Mouse (Mus musculus) liver, postnatal 0 days (tissue): Measurements from ENCODE around the gene Yeats4. TPM values are rescaled to one million over a fixed set of nuclear protein-coding genes. Genes with fewer than 3 reads are reported as not detected.

Source experiments
- ATAC-seq: fragments of 200-750 bp; cut with Nextera tagmentation; 2 replicates; pipeline ENCODE4 v1.8.0; 2017; ENCODE audit warnings: mild to moderate bottlenecking, moderate library complexity
- DNase-seq: peaks from one replicate; pipeline ENCODE4 v3.0.0-alpha.2; 2016
- H3K27ac ChIP-seq: fragments of 300-500 bp; sonication (generic); 2 replicates; pipeline ENCODE4 v1.5.1; 2014; ENCODE audit warnings: antibody characterized with exemption, moderate library complexity, mild to moderate bottlenecking, low read depth
- H3K27me3 ChIP-seq: fragments of 300-500 bp; sonication (generic); 2 replicates; pipeline ENCODE4 v1.6.1; 2014; ENCODE audit warnings: low read length, control low read depth, mixed read lengths; ENCODE audit not compliant: insufficient read depth
- H3K36me3 ChIP-seq: fragments of 300-500 bp; sonication (generic); replicated peaks from 2 replicates; pipeline ENCODE4 v1.6.1; 2014; ENCODE audit warnings: mild to moderate bottlenecking, control low read depth, low read length, moderate library complexity, mixed read lengths; ENCODE audit not compliant: insufficient read depth
- H3K4me1 ChIP-seq: fragments of 300-500 bp; sonication (generic); 2 replicates; pipeline ENCODE4 v1.6.1; 2014; ENCODE audit warnings: antibody characterized with exemption, mild to moderate bottlenecking, control low read depth; ENCODE audit not compliant: insufficient read depth
- H3K4me2 ChIP-seq: fragments of 300-500 bp; sonication (generic); 2 replicates; pipeline ENCODE4 v1.6.1; 2014; ENCODE audit warnings: low read depth, mild to moderate bottlenecking, low read length, moderate library complexity, mixed read lengths
- H3K4me3 ChIP-seq: fragments of 300-500 bp; sonication (generic); 2 replicates; pipeline ENCODE4 v1.5.1; 2014; ENCODE audit warnings: low read depth, low read length
- H3K9ac ChIP-seq: fragments of 300-500 bp; sonication (generic); replicated peaks from 2 replicates; pipeline ENCODE4 v1.6.1; 2014; ENCODE audit warnings: mild to moderate bottlenecking, moderate library complexity
- H3K9me3 ChIP-seq: fragments of 300-500 bp; sonication (generic); 2 replicates; pipeline ENCODE4 v1.6.1; 2016; ENCODE audit warnings: mild to moderate bottlenecking, control low read depth, low read length, mixed read lengths
- CTCF ChIP-seq: sonication (generic); IDR thresholded peaks from 2 replicates; pipeline ENCODE4 v1.5.1; 2016; ENCODE audit warnings: antibody characterized with exemption, low read depth
- EP300 ChIP-seq: IDR thresholded peaks from 2 replicates; pipeline ENCODE4 v1.6.1; 2016; ENCODE audit warnings: antibody characterized with exemption, low read depth, mild to moderate bottlenecking
- WGBS: fragments of 180-500 bp; shearing (Covaris S2); extraction: QIAGEN DNeasy Blood & Tissue Kit; methylation state at CpG from one replicate; pipeline ENCODE4 v1.1.7; 2014; ENCODE audit not compliant: insufficient replicate concordance; 5-methylcytosine and 5-hydroxymethylcytosine counted together
- polyA plus RNA-seq: library from polyadenylated mRNA; unstranded; fragments of >200 nt; fragmentation: Nextera tagmentation; extraction: Ambion mirVana; gene quantifications from 2 replicates; pipeline ENCODE4 v1.2.1, GENCODE M21; 2015

Gene Yeats4
- 31.2 and 32.2 TPM in 2 replicates for polyA plus RNA-seq

- Histone ChIP-seq H3K9ac (peak within 1 kb of the TSS; percentile 97), H3K27me3 (no peaks in the 10 kb centered on the region), H3K36me3 (peaks cover 31% of the 10 kb centered on the region), H3K27ac (peak within 1 kb of the TSS; percentile 99), H3K9me3 (no peaks in the 10 kb centered on the region), H3K4me2 (peak within 1 kb of the TSS; percentile 94), H3K4me1 (peaks cover 19% of the 10 kb centered on the region), H3K4me3 (peak within 1 kb of the TSS; percentile 88)
- ATAC-seq (peak; percentile 97), DNase-seq (peak; percentile 96)
- TF ChIP-seq EP300 (no peak), CTCF (no peak)
- WGBS, result 1% methylated on average over 62 of the region's 63 CpGs
Observed at GRCm38 (mm10) chr10:117224102-117224990, at the start of gene Yeats4. Yeats4 (minus strand) TSS chr10:117224507.

DNA sequence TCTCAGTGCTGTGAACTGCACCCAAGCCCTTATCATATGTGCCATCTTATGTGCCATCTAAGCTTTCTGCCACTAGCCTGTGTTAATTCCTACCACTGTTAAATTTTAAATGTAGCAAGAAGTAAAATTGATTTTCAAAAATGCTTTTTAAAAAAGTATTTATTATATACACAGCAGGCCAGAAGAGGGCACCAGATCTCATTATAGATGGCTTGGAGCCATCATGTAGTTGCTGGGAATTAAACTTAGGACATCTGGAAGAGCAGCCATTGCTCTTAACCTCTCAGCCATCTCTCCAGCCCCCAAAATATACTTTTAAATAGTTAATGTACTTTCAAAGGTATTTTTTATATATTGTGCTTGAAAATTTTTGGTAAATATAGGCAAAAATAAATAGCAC is 47.7 kb upstream of the Yeats4 start:
- TF ChIP-seq CTCF, result peak; percentile 51
- TF ChIP-seq EP300, result no peak
- no peaks in the 10 kb centered on the region for H3K9me3 ChIP-seq

DNA sequence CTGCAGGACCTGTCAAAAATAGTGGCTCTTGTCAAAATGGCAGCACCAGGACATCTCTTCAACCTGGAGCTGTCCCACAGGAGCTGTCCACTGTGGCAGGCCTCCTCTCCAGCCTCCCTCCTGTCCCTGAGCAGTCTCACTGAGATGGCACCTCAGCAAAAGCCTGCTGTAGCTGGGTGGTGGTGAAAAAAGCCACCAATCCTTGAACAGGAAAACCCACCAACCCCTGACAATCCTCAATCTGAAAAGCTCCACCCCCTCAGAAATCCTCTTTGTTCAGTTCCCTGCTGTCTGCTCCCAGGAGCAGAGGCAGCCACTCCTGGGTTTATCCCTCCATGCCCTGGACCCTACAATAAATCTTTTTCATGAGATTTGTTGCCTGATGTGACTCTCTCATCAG is 35.6 kb upstream of the Yeats4 start:
- no peaks in the 10 kb centered on the region for H3K36me3 ChIP-seq
- H3K4me1 ChIP-seq, result no peaks in the 10 kb centered on the region
- H3K4me3 ChIP-seq, result no peak overlapping the region
- no peak for DNase-seq
- H3K4me2 ChIP-seq, result no peak overlapping the region
- H3K9ac ChIP-seq, result no peak overlapping the region
- TF ChIP-seq EP300 (no peak), CTCF (no peak)
- no peaks in the 10 kb centered on the region for H3K9me3 ChIP-seq
- no peak for ATAC-seq
- H3K27me3 ChIP-seq, result no peaks in the 10 kb centered on the region
- H3K27ac ChIP-seq, result no peak overlapping the region

More for the DNA sequence above, 47.7 kb upstream of the Yeats4 start:
- Histone ChIP-seq H3K4me2 (no peak overlapping the region), H3K4me3 (no peak overlapping the region), H3K36me3 (no peaks in the 10 kb centered on the region), H3K27me3 (no peaks in the 10 kb centered on the region), H3K9ac (no peak overlapping the region), H3K27ac (no peak overlapping the region), H3K4me1 (no peaks in the 10 kb centered on the region)
- DNase-seq, result no peak
- ATAC-seq, result no peak

DNA sequence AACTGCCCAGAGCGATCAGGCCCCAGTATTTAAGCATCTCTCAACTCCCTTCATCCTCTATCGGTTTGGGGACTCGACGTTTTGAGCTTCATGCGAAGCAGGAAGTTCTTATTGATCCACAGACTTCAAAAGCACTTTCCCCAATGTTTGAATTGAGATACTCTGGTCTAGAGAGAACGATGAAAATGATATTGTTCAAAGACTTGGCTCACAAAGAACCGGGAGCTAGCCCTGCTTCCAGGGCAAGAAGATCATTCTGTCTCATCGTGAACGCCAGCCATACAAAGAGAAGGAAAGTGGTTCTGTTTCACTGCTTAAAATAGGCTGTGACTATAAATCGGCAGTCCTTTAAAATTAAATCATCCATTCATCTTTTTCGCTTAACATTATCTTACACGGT is 14.3 kb upstream of the Yeats4 start, which contains the start of gene 9530003J23Rik:
Gene 9530003J23Rik, minus strand, starts transcription at position 101 of the 400 bp plus-strand sequence.
- DNase-seq, result no peak
- Histone ChIP-seq H3K27ac (no peak within 1 kb of the TSS), H3K4me1 (no peaks in the 10 kb centered on the region), H3K4me3 (no peak within 1 kb of the TSS), H3K9me3 (no peaks in the 10 kb centered on the region), H3K9ac (no peak within 1 kb of the TSS), H3K36me3 (no peaks in the 10 kb centered on the region), H3K4me2 (no peak within 1 kb of the TSS), H3K27me3 (no peaks in the 10 kb centered on the region)
- ATAC-seq, result no peak
- 69% methylated on average over 12 of the region's 12 CpGs for WGBS
- no peak for TF ChIP-seq CTCF
- no peak for TF ChIP-seq EP300

- Histone ChIP-seq H3K36me3 (no peaks in the 10 kb centered on the region), H3K27ac (no peak overlapping the region), H3K9me3 (no peaks in the 10 kb centered on the region), H3K4me1 (no peaks in the 10 kb centered on the region), H3K27me3 (no peaks in the 10 kb centered on the region), H3K4me3 (no peak overlapping the region), H3K9ac (no peak overlapping the region), H3K4me2 (no peak overlapping the region)
- TF ChIP-seq CTCF (no peak), EP300 (no peak)
- no peak for DNase-seq
- WGBS, result 57% methylated on average over 11 of the region's 11 CpGs
- no peak for ATAC-seq
Observed at GRCm38 (mm10) chr10:117235866-117236265, 11.6 kb upstream of the Yeats4 start.

DNA sequence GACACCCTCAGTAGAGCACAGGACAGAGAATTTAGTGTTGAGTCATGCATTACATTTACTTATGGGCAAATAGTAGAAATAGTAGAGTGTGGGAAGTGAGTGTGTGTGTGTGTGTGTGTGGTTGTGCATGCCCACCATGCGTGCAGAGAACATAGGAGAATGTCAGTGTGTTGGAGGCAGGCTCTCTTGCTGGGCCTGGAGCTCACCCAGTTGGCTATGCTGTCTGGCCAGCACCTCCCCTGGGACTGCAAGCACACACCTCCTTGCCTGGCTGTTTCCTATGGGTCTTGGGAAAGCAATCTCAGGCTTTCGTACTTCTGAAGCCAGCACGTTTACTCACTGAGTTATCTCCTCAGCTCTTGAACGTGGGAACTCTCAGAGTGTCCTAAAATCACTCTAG is 10.5 kb upstream of the Yeats4 start:
- Histone ChIP-seq H3K4me3 (no peak overlapping the region), H3K4me1 (no peaks in the 10 kb centered on the region), H3K27me3 (no peaks in the 10 kb centered on the region), H3K4me2 (no peak overlapping the region), H3K27ac (no peak overlapping the region), H3K9me3 (no peaks in the 10 kb centered on the region), H3K9ac (no peak overlapping the region), H3K36me3 (no peaks in the 10 kb centered on the region)
- no peak for DNase-seq
- no peak for ATAC-seq
- WGBS, result 54% methylated on average over 4 of the region's 4 CpGs
- TF ChIP-seq EP300 (no peak), CTCF (no peak)
